Mouse (Mus musculus) brain, embryonic 14.5 days (tissue): ENCODE measurements at regions not wholly inside any gene's neighbourhood (a gene's known extent, or its start where the extent isn't known, plus 50 kb on each side); places are given as distances from the start of the nearest gene placed in this dataset.

Source experiments
- DNase-seq: peaks from one replicate; pipeline ENCODE4 v3.0.0-alpha.2; 2011; ENCODE audit warnings: low read depth
- CTCF ChIP-seq: fragments of 200-500 bp; IDR thresholded peaks from 2 replicates; pipeline ENCODE4 v1.5.1; 2012; ENCODE audit warnings: inconsistent platforms, mild to moderate bottlenecking, moderate library complexity, borderline replicate concordance; ENCODE audit not compliant: insufficient read depth, insufficient read length; ENCODE audit errors: extremely low read depth
- POLR2A ChIP-seq: fragments of 200-500 bp; IDR thresholded peaks from 2 replicates; pipeline ENCODE4 v1.6.1; 2012; ENCODE audit warnings: mild to moderate bottlenecking, inconsistent platforms, borderline replicate concordance; ENCODE audit not compliant: poor library complexity, insufficient read depth, insufficient read length, severe bottlenecking; ENCODE audit errors: extremely low read depth

GRCm38 (mm10) chr13:70283231-70283630 is 354.2 kb downstream of the Ice1 start:
- no peak for TF ChIP-seq POLR2A
- TF ChIP-seq CTCF: no peak
- DNase-seq: peak; percentile 72

- TF ChIP-seq POLR2A (no peak), CTCF (no peak)
- peak; percentile 55 for DNase-seq
Measured at GRCm38 (mm10) chr13:70292713-70293112, 344.7 kb downstream of the Ice1 start.

- DNase-seq: peak; percentile 46
- TF ChIP-seq CTCF: no peak
- no peak for TF ChIP-seq POLR2A
Measured at GRCm38 (mm10) chr13:70303953-70304525, 333.4 kb downstream of the Ice1 start.

- DNase-seq: peak; percentile 39
- no peak for TF ChIP-seq POLR2A
- TF ChIP-seq CTCF: no peak
Measured at GRCm38 (mm10) chr13:70310516-70310915, 326.9 kb downstream of the Ice1 start.

GRCm38 (mm10) chr13:70311226-70312055 is 326.0 kb downstream of the Ice1 start:
- DNase-seq: peak; percentile 40
- no peak for TF ChIP-seq POLR2A

- DNase-seq: no peak
- TF ChIP-seq CTCF: no peak
- TF ChIP-seq POLR2A: no peak
Measured at GRCm38 (mm10) chr13:70313205-70313604, 324.2 kb downstream of the Ice1 start.

- TF ChIP-seq CTCF (no peak), POLR2A (no peak)
- DNase-seq: peak; percentile 62
Measured at GRCm38 (mm10) chr13:70323537-70323936, 313.9 kb downstream of the Ice1 start.

- TF ChIP-seq POLR2A (no peak), CTCF (no peak)
- peak; percentile 66 for DNase-seq
Measured at GRCm38 (mm10) chr13:70336069-70336468, 301.4 kb downstream of the Ice1 start.

- TF ChIP-seq POLR2A (no peak), CTCF (no peak)
- DNase-seq: peak; percentile 47
Measured at GRCm38 (mm10) chr13:70340437-70340836, 297.0 kb downstream of the Ice1 start.

- TF ChIP-seq CTCF (no peak), POLR2A (no peak)
- DNase-seq: no peak
Measured at GRCm38 (mm10) chr13:70343191-70343734, 294.2 kb downstream of the Ice1 start.

- DNase-seq: peak; percentile 39
- TF ChIP-seq POLR2A (no peak), CTCF (no peak)
Measured at GRCm38 (mm10) chr13:70343911-70344310, 293.5 kb downstream of the Ice1 start.

- TF ChIP-seq POLR2A: no peak
- no peak for TF ChIP-seq CTCF
- no peak for DNase-seq
Measured at GRCm38 (mm10) chr13:70344311-70344710, 293.1 kb downstream of the Ice1 start.

GRCm38 (mm10) chr13:70348456-70348855 is 289.0 kb downstream of the Ice1 start:
- TF ChIP-seq POLR2A: no peak
- no peak for TF ChIP-seq CTCF
- no peak for DNase-seq
